Mouse (Mus musculus) liver, adult 2 months (tissue): ENCODE data around the gene Spryd3. TPM values are rescaled to one million over a fixed set of nuclear protein-coding genes. Genes with fewer than 3 reads are reported as not detected.
A peak's percentile ranks its signal among the peaks of the same experiment; 100 is the strongest.
"Not testable (repeated sequence)": the region's sequence is repeated elsewhere in the genome, so short reads cannot be mapped to it uniquely, and the experiment has no call there.

Experiments
- DNase-seq: peaks from one replicate; pipeline ENCODE4 v3.0.0-alpha.2; 2011; ENCODE audit warnings: low read depth, low spot score; ENCODE audit errors: extremely low read depth
- H3K27ac ChIP-seq: fragments of 200-500 bp; replicated peaks from 2 replicates; pipeline ENCODE4 v1.5.1; 2012; ENCODE audit warnings: low read depth, mild to moderate bottlenecking, control low read depth, inconsistent platforms, low read length; ENCODE audit not compliant: insufficient read depth
- H3K27me3 ChIP-seq: fragments of 200-500 bp; 2 replicates; pipeline ENCODE4 v1.6.1; 2012; ENCODE audit warnings: mild to moderate bottlenecking, moderate library complexity, low read length, inconsistent platforms; ENCODE audit not compliant: control insufficient read depth, insufficient read depth
- H3K36me3 ChIP-seq: fragments of 200-500 bp; 2 replicates; pipeline ENCODE4 v1.6.1; 2012; ENCODE audit warnings: low read length, inconsistent platforms; ENCODE audit not compliant: control insufficient read depth, insufficient read depth
- H3K4me1 ChIP-seq: fragments of 200-500 bp; 2 replicates; pipeline ENCODE4 v1.6.1; 2011; ENCODE audit warnings: low read length; ENCODE audit not compliant: control insufficient read depth, insufficient read depth
- H3K4me3 ChIP-seq: fragments of 200-500 bp; 2 replicates; pipeline ENCODE4 v1.5.1; 2011; ENCODE audit warnings: low read depth, mild to moderate bottlenecking, control low read depth, low read length, moderate library complexity; ENCODE audit not compliant: insufficient read depth
- H3K79me2 ChIP-seq: fragments of 200-500 bp; 2 replicates; pipeline ENCODE4 v1.6.1; 2012; ENCODE audit warnings: inconsistent platforms, mild to moderate bottlenecking, low read length, moderate library complexity; ENCODE audit not compliant: control insufficient read depth, insufficient read depth
- H3K9ac ChIP-seq: fragments of 200-500 bp; 2 replicates; pipeline ENCODE4 v1.6.1; 2012; ENCODE audit warnings: low read depth, mild to moderate bottlenecking, control low read depth, inconsistent platforms, low read length
- CTCF ChIP-seq: fragments of 200-500 bp; IDR thresholded peaks from 2 replicates; pipeline ENCODE4 v1.5.1; 2011; ENCODE audit warnings: low read depth, low read length, control low read depth
- POLR2A ChIP-seq: fragments of 200-500 bp; IDR thresholded peaks from 2 replicates; pipeline ENCODE4 v1.6.1; 2011; ENCODE audit warnings: low read length, control low read depth; ENCODE audit not compliant: insufficient read depth; ENCODE audit errors: extremely low read depth
- WGBS: fragments of 180-500 bp; shearing (Covaris S2); methylation state at CpG from one replicate; pipeline ENCODE4 v1.1.7; 2018; 5-methylcytosine and 5-hydroxymethylcytosine counted together
- polyA plus RNA-seq: library from polyadenylated mRNA; depleted of rRNA; stranded (reverse); fragments of >200 nt; gene quantifications from 2 replicates; pipeline ENCODE4 v1.2.3, GENCODE M21; 2012
- total RNA-seq: library from RNA; depleted of rRNA; stranded (reverse); fragments of >200 nt; gene quantifications from 2 replicates; pipeline ENCODE4 v1.2.3, GENCODE M21; 2014

Gene Spryd3
- total and polyA plus RNA-seq, 2 experiments: 9.2 to 20.7 TPM

DNA sequence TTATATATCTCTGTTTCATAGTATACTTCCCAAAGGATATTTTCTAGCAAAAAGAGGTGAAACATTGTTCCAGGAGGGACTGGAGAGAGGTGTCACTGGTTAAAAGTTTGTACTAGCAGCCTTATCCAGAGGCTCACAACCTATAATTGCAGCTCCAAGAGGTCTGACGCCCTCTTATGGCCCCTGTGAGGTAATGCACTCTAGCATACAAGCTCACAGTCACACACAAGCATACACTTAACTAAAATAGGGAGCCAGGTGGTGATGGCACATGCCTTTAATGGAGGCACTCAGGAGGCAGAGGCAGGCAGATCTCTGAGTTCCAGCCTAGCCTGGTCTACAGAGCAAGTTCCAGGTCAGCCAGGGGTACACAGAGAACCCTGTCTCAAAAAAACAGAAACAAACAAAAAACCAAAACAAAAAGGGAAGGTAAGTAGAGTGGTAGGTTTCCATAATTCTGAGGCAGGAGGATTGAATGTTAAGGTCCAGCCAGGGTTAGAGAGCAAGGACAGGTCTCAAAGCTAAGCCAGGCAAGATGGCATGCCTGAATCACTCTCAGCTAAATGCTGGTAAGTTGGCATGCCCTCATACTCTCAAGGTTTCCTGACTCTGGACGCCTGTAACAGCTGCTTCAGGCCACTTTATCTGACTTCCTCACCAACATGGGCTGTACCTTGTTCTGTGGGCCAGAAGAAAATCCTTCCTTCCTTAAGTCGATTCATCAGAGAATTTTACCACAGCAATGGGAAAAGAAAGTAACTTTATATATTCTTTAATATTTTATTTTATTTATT is 28.1 kb upstream of the Spryd3 start:
- WGBS: 69% methylated on average over 3 of the region's 3 CpGs
- DNase-seq: no peak
- no peaks in the 10 kb centered on the region for H3K79me2 ChIP-seq

GRCm38 (mm10) chr15:102160415-102161060 is 24.5 kb upstream of the Spryd3 start:
- 0 out of 2 replicates have a peak, but pooled peaks cover 3% of the 10 kb centered on the region for H3K79me2 ChIP-seq
- peaks cover 11% of the 10 kb centered on the region; the same call in 1 of the 2 replicates for H3K36me3 ChIP-seq
- no peaks in the 10 kb centered on the region for H3K27me3 ChIP-seq
- no peaks in the 10 kb centered on the region for H3K4me1 ChIP-seq
- no peak overlapping the region for H3K27ac ChIP-seq
- DNase-seq: no peak
- no peak overlapping the region for H3K4me3 ChIP-seq
- TF ChIP-seq CTCF: no peak
- TF ChIP-seq POLR2A: no peak
- WGBS: 90% methylated on average over 27 of the region's 27 CpGs
- no peak overlapping the region for H3K9ac ChIP-seq

More for the DNA sequence above, 28.1 kb upstream of the Spryd3 start:
- Histone ChIP-seq H3K27ac (no peak overlapping the region), H3K4me3 (no peak overlapping the region), H3K9ac (no peak overlapping the region), H3K36me3 (peaks cover 5% of the 10 kb centered on the region; the same call in 1 of the 2 replicates), H3K4me1 (no peaks in the 10 kb centered on the region), H3K27me3 (no peaks in the 10 kb centered on the region)
- TF ChIP-seq POLR2A (no peak), CTCF (no peak; the same call in 1 of the 2 replicates)

GRCm38 (mm10) chr15:102156836-102157235 is 20.8 kb upstream of the Spryd3 start:
- DNase-seq: no peak
- TF ChIP-seq CTCF (no peak), POLR2A (no peak)
- Histone ChIP-seq H3K9ac (no peak overlapping the region), H3K79me2 (0 out of 2 replicates have a peak, but pooled peaks cover 3% of the 10 kb centered on the region), H3K27me3 (no peaks in the 10 kb centered on the region), H3K36me3 (peaks cover 11% of the 10 kb centered on the region; the same call in 1 of the 2 replicates), H3K27ac (no peak overlapping the region), H3K4me1 (peaks cover 3% of the 10 kb centered on the region; the same call in 1 of the 2 replicates), H3K4me3 (no peak overlapping the region)
- 82% methylated on average over 20 of the region's 20 CpGs for WGBS

DNA sequence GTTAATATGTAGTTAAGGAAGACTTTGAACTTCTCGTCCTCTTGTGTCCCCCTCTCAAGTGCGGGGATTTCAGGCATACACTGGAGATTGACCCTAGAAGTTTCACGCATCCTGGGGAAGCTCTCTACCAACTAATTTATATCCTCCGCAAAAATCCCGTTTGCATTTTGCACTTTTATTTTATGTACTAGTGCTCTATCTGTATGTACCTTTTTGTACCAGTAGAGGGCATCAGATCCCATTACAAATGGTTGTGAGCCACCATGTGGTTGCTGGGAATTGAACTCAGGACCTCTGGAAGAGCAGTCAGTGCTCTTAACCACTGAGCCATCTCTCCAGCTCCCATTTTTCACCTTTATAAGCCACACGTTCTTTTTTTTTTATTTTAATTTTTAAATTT is 19.0 kb upstream of the Spryd3 start:
- WGBS: 94% methylated on average over 6 of the region's 6 CpGs
- not testable (repeated sequence) for H3K27me3 ChIP-seq, H3K4me3 ChIP-seq, DNase-seq, H3K4me1 ChIP-seq, H3K36me3 ChIP-seq, H3K9ac ChIP-seq, H3K27ac ChIP-seq, H3K79me2 ChIP-seq

GRCm38 (mm10) chr15:102152646-102153045 is 16.6 kb upstream of the Spryd3 start:
- Histone ChIP-seq H3K9ac (no peak overlapping the region), H3K4me1 (peaks cover 17% of the 10 kb centered on the region), H3K36me3 (peaks cover 2% of the 10 kb centered on the region; the same call in 1 of the 2 replicates), H3K27ac (peak overlapping the region; percentile 28), H3K27me3 (no peaks in the 10 kb centered on the region), H3K4me3 (no peak overlapping the region), H3K79me2 (0 out of 2 replicates have a peak, but pooled peaks cover 3% of the 10 kb centered on the region)
- TF ChIP-seq CTCF: no peak
- no peak for TF ChIP-seq POLR2A
- peak; percentile 96 for DNase-seq
- WGBS: 25% methylated on average over 4 of the region's 4 CpGs
